Mouse (Mus musculus) thymus, adult 2 months (tissue): ENCODE data around the gene Gm20388.

Experiments used
- CTCF ChIP-seq: fragments of 200-500 bp; IDR thresholded peaks from 2 replicates; pipeline ENCODE4 v1.5.1; 2012; ENCODE audit warnings: mild to moderate bottlenecking, control low read depth, low read length, moderate library complexity, borderline replicate concordance; ENCODE audit not compliant: control insufficient read depth, poor library complexity, insufficient read depth; ENCODE audit errors: extremely low read depth
- POLR2A ChIP-seq: fragments of 200-500 bp; IDR thresholded peaks from 2 replicates; pipeline ENCODE4 v1.6.1; 2012; ENCODE audit warnings: mild to moderate bottlenecking, low read length, control low read depth, moderate library complexity; ENCODE audit not compliant: control insufficient read depth, poor library complexity, insufficient read depth; ENCODE audit errors: extremely low read depth

GRCm38 (mm10) chr8:122032741-122033140 is 2122.1 kb downstream of the Gm20388 start:
- TF ChIP-seq POLR2A (no peak), CTCF (no peak)
